Mouse (Mus musculus) cerebellum, adult 11 months (tissue): ENCODE data around the gene Asb10.

Experiments used
- DNase-seq: peaks from one replicate; pipeline ENCODE4 v3.0.0; 2022

Gene Asb10

GRCm38 (mm10) chr5:24535731-24536130 lies 5.0 kb downstream of the Asb10 start:
- DNase-seq: no peak

- no peak for DNase-seq
Observed at GRCm38 (mm10) chr5:24534292-24534691, 6.5 kb downstream of the Asb10 start.

GRCm38 (mm10) chr5:24533391-24533790 lies 7.4 kb downstream of the Asb10 start:
- DNase-seq: no peak

- DNase-seq: peak; percentile 90
Observed at GRCm38 (mm10) chr5:24530042-24530689, 10.6 kb downstream of the Asb10 start.

- no peak for DNase-seq
Observed at GRCm38 (mm10) chr5:24527780-24528179, 13.0 kb downstream of the Asb10 start.

- DNase-seq: no peak
Observed at GRCm38 (mm10) chr5:24526889-24527230, 13.9 kb downstream of the Asb10 start, which contains the start of gene Gbx1. TSS of gene Gbx1 (minus strand) at chr5:24527202.

GRCm38 (mm10) chr5:24526190-24526888 lies 14.4 kb downstream of the Asb10 start:
- DNase-seq: no peak

- DNase-seq: no peak
Observed at GRCm38 (mm10) chr5:24525360-24526189, 15.2 kb downstream of the Asb10 start.

GRCm38 (mm10) chr5:24524522-24524921 lies 16.3 kb downstream of the Asb10 start:
- no peak for DNase-seq

- no peak for DNase-seq
Observed at GRCm38 (mm10) chr5:24523806-24524205, 17.0 kb downstream of the Asb10 start.

- DNase-seq: no peak
Observed at GRCm38 (mm10) chr5:24521366-24521765, 19.4 kb downstream of the Asb10 start.

GRCm38 (mm10) chr5:24512271-24512670 lies 28.5 kb downstream of the Asb10 start:
- no peak for DNase-seq

GRCm38 (mm10) chr5:24510635-24511034 lies 30.1 kb downstream of the Asb10 start:
- no peak for DNase-seq

- no peak for DNase-seq
Observed at GRCm38 (mm10) chr5:24508406-24508805, 32.4 kb downstream of the Asb10 start.

- DNase-seq: no peak
Observed at GRCm38 (mm10) chr5:24505513-24505912, 35.3 kb downstream of the Asb10 start.

GRCm38 (mm10) chr5:24502786-24503185 lies 38.0 kb downstream of the Asb10 start:
- DNase-seq: no peak

- no peak for DNase-seq
Observed at GRCm38 (mm10) chr5:24500851-24501250, 39.9 kb downstream of the Asb10 start.

- DNase-seq: no peak
Observed at GRCm38 (mm10) chr5:24499113-24499512, 41.7 kb downstream of the Asb10 start.

- DNase-seq: no peak
Observed at GRCm38 (mm10) chr5:24497526-24497925, 43.3 kb downstream of the Asb10 start.

GRCm38 (mm10) chr5:24496756-24497155 lies 44.0 kb downstream of the Asb10 start:
- DNase-seq: no peak

- no peak for DNase-seq
Observed at GRCm38 (mm10) chr5:24495019-24495418, 45.8 kb downstream of the Asb10 start.

GRCm38 (mm10) chr5:24492546-24493285 lies 48.1 kb downstream of the Asb10 start:
- DNase-seq: no peak

GRCm38 (mm10) chr5:24490413-24490920 lies 50.3 kb downstream of the Asb10 start:
- no peak for DNase-seq
